Comparison of ENCODE assay signal across 8 mouse cellular contexts in the genomic region with DNA sequence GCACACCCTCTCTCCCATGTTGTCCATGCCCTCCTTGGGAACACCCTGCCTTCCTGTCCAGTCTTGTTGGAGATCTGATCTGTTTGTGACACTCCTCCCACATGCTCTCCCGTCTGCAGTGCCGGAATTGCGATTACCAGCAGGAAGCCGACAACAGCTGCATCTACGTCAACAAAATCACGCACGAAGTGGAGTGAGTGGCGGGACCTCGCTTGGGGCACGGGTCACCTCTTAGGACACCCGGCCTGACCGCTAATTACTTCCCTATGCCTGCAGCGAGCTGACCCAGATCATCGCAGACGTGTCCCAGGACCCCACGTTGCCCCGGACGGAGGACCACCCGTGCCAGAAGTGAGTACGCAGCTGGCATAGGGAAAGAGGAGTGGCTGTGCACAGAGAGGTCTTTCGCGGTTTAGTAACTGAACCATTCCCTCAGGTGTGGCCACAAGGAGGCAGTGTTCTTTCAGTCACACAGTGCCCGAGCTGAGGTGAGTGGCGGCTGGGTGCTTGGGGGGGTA. TPM values are rescaled to one million over a fixed set of nuclear protein-coding genes. Genes with fewer than 3 reads are reported as not detected.
DNase-seq lines count a peak whose midpoint lies in the region; ATAC-seq and TF ChIP-seq lines count a peak whose summit lies in the region.

No protein-coding gene starts in this region.

- peak overlapping the region; percentile 92 for H3K27ac ChIP-seq in liver, embryonic 12.5 days
- peak overlapping the region; percentile 93 for H3K27ac ChIP-seq in stomach, postnatal 0 days (replicated peaks)

- WGBS in liver, embryonic 12.5 days (ENCODE audit: insufficient replicate concordance) = 7% methylated on average over 24 of the region's 24 CpGs
- WGBS in stomach, postnatal 0 days = 6% methylated on average over 24 of the region's 24 CpGs

- peak; percentile 63 to 70 for DNase-seq in right cerebral cortex, postnatal 10 days (ENCODE audit: low spot score in 2 of 2)
- no peak for DNase-seq in right cerebral cortex, adult 18-20 months
- peak; percentile 61 to 66 for DNase-seq in cerebellum, postnatal 36 days
- peak; percentile 63 for DNase-seq in gastrocnemius, postnatal 14 days
- peak; percentile 65 for DNase-seq in kidney, adult 11 months
- DNase-seq in stomach, postnatal 0 days (ENCODE audit: low spot score) = peak; percentile 78

- peaks cover 24% of the 10 kb centered on the region for H3K4me1 ChIP-seq in liver, embryonic 12.5 days
- no peaks in the 10 kb centered on the region; the same call in 1 of the 2 replicates for H3K4me1 ChIP-seq in stomach, postnatal 0 days (replicated peaks; ENCODE audit: control insufficient read depth, insufficient read depth)

- no peaks in the 10 kb centered on the region for H3K27me3 ChIP-seq in liver, embryonic 12.5 days (replicated peaks)
- H3K27me3 ChIP-seq in stomach, postnatal 0 days (ENCODE audit: control insufficient read depth, insufficient read depth, low read length) = no peaks in the 10 kb centered on the region

- peak; percentile 78 for TF ChIP-seq CTCF in stomach, postnatal 0 days (IDR thresholded peaks at IDR 0.05; ENCODE audit: low read depth)

- peak overlapping the region; percentile 90 for H3K4me2 ChIP-seq in liver, embryonic 12.5 days
- H3K4me2 ChIP-seq in stomach, postnatal 0 days (replicated peaks; ENCODE audit: low read depth) = peak overlapping the region; percentile 71

- no peak for TF ChIP-seq EP300 in stomach, postnatal 0 days (optimal IDR thresholded peaks at IDR 0.05)

- H3K36me3 ChIP-seq in liver, embryonic 12.5 days = peaks cover 26% of the 10 kb centered on the region
- 0 out of 2 replicates have a peak, but pooled peaks cover 3% of the 10 kb centered on the region for H3K36me3 ChIP-seq in stomach, postnatal 0 days (ENCODE audit: control insufficient read depth, insufficient read depth, low read length)

- peak overlapping the region; percentile 79 for H3K9ac ChIP-seq in liver, embryonic 12.5 days
- peak overlapping the region; percentile 79 for H3K9ac ChIP-seq in stomach, postnatal 0 days (ENCODE audit: low read length)

- H3K4me3 ChIP-seq in liver, embryonic 12.5 days = peak overlapping the region; percentile 81
- H3K4me3 ChIP-seq in stomach, postnatal 0 days (ENCODE audit: low read depth, low read length) = peak overlapping the region; percentile 71

- ATAC-seq in liver, embryonic 12.5 days = peak; percentile 24; the same call in 1 of the 2 replicates
- 0 out of 2 replicates have a peak, but pooled peaks have one; percentile 14 for ATAC-seq in monocyte, adult 5-6 weeks (replicated peaks; ENCODE audit: insufficient number of reproducible peaks, low FRiP score, low TSS enrichment, poor library complexity, severe bottlenecking)
- ATAC-seq in stomach, postnatal 0 days (ENCODE audit: low FRiP score, low TSS enrichment) = peak; percentile 52

- intact Hi-C loops in gastrocnemius, postnatal 14 days (cut with DNase I; ENCODE audit: low total_unique reads) = loop anchor here (10.0 kb wide), 1 partner anchor 72 kb away; a partner anchor contains a TSS

- H3K9me3 ChIP-seq in liver, embryonic 12.5 days (replicated peaks) = no peaks in the 10 kb centered on the region
- no peaks in the 10 kb centered on the region for H3K9me3 ChIP-seq in stomach, postnatal 0 days (ENCODE audit: control insufficient read depth, low read length)

RNA-seq across cellular contexts. Expression of a gene that starts 0.6 kb away (rescaled TPM):
- total RNA-seq in gastrocnemius, postnatal 14 days (2021) = 10 to 100 TPM; 26.8 to 37.2 TPM
- polyA plus RNA-seq in liver, embryonic 12.5 days (2016; fragmentation: Nextera tagmentation; extraction: Ambion mirVana) = 75.0 and 77.3 TPM in 2 replicates
- total RNA-seq in monocyte, adult 5-6 weeks (2017) = 32.7 to 60.7 TPM (median 37.0 TPM) in 3 replicates
- 149 and 153 TPM in 2 replicates for polyA plus RNA-seq in stomach, postnatal 0 days (2015; fragmentation: Nextera tagmentation; extraction: Ambion mirVana)

RNA-seq across cellular contexts. Expression of a gene that starts 0.9 kb away (rescaled TPM):
- total RNA-seq in gastrocnemius, postnatal 14 days (2021) = 10 to 100 TPM; 56.0 to 61.2 TPM
- polyA plus RNA-seq in liver, embryonic 12.5 days (2016; fragmentation: Nextera tagmentation; extraction: Ambion mirVana) = 73.4 and 79.5 TPM in 2 replicates
- total RNA-seq in monocyte, adult 5-6 weeks (2017) = 29.5 to 52.1 TPM (median 49.3 TPM) in 3 replicates
- polyA plus RNA-seq in stomach, postnatal 0 days (2015; fragmentation: Nextera tagmentation; extraction: Ambion mirVana) = 98.2 and 106 TPM in 2 replicates

RNA-seq across cellular contexts. Expression of a gene that starts 2.8 kb away (rescaled TPM):
- under 1 TPM in 1 of 2 experiments, not detected in 1; 0.33 TPM for total RNA-seq in gastrocnemius, postnatal 14 days (2021)
- not detected in 2 replicates for polyA plus RNA-seq in liver, embryonic 12.5 days (2016; fragmentation: Nextera tagmentation; extraction: Ambion mirVana)
- total RNA-seq in monocyte, adult 5-6 weeks (2017) = not detected in 3 replicates
- not detected in 2 replicates for polyA plus RNA-seq in stomach, postnatal 0 days (2015; fragmentation: Nextera tagmentation; extraction: Ambion mirVana)

RNA-seq across cellular contexts. Expression of a gene that starts 34.1 kb away (rescaled TPM):
- 100 to 1,000 TPM; 275 to 320 TPM for total RNA-seq in gastrocnemius, postnatal 14 days (2021)
- polyA plus RNA-seq in liver, embryonic 12.5 days (2016; fragmentation: Nextera tagmentation; extraction: Ambion mirVana) = 42.6 and 49.2 TPM in 2 replicates
- total RNA-seq in monocyte, adult 5-6 weeks (2017) = 217 to 229 TPM (median 219 TPM) in 3 replicates
- polyA plus RNA-seq in stomach, postnatal 0 days (2015; fragmentation: Nextera tagmentation; extraction: Ambion mirVana) = 94.5 and 96.8 TPM in 2 replicates

RNA-seq across cellular contexts. Expression of a gene that starts 47.2 kb away (rescaled TPM):
- total RNA-seq in gastrocnemius, postnatal 14 days (2021) = under 1 TPM; 0.16 to 0.29 TPM
- polyA plus RNA-seq in liver, embryonic 12.5 days (2016; fragmentation: Nextera tagmentation; extraction: Ambion mirVana) = 0.28 TPM in 1 of 2 replicates, not detected in the other
- 1.0 to 3.2 TPM in 2 of 3 replicates, not detected in the other for total RNA-seq in monocyte, adult 5-6 weeks (2017)
- polyA plus RNA-seq in stomach, postnatal 0 days (2015; fragmentation: Nextera tagmentation; extraction: Ambion mirVana) = 0.38 and 0.44 TPM in 2 replicates
